Mouse (Mus musculus) midbrain, postnatal 0 days (tissue): Measurements from ENCODE around the gene Abcd2. TPM values are rescaled to one million over a fixed set of nuclear protein-coding genes. Genes with fewer than 3 reads are reported as not detected.

Experiments used
- ATAC-seq: fragments of 200-750 bp; cut with Nextera tagmentation; 2 replicates; pipeline ENCODE4 v1.8.0; 2017; ENCODE audit warnings: moderate number of reproducible peaks, mild to moderate bottlenecking, moderate TSS enrichment, moderate library complexity; ENCODE audit not compliant: low FRiP score
- DNase-seq: peaks from one replicate; pipeline ENCODE4 v3.0.0-alpha.2; 2015; ENCODE audit warnings: low spot score
- H3K27ac ChIP-seq: fragments of 300-500 bp; sonication (generic); 2 replicates; pipeline ENCODE4 v1.5.1; 2014; ENCODE audit warnings: low read depth, mild to moderate bottlenecking, low read length, mixed read lengths
- H3K27me3 ChIP-seq: fragments of 300-500 bp; sonication (generic); 2 replicates; pipeline ENCODE4 v1.6.1; 2014; ENCODE audit warnings: low read length, control low read depth, mixed read lengths; ENCODE audit not compliant: insufficient read depth
- H3K36me3 ChIP-seq: fragments of 300-500 bp; sonication (generic); 2 replicates; pipeline ENCODE4 v1.6.1; 2014; ENCODE audit warnings: low read length, control low read depth, mixed read lengths; ENCODE audit not compliant: insufficient read depth
- H3K4me1 ChIP-seq: fragments of 300-500 bp; sonication (generic); 2 replicates; pipeline ENCODE4 v1.6.1; 2014; ENCODE audit warnings: mild to moderate bottlenecking, control low read depth, antibody characterized with exemption, low read length, mixed read lengths; ENCODE audit not compliant: insufficient read depth
- H3K4me2 ChIP-seq: fragments of 300-500 bp; sonication (generic); 2 replicates; pipeline ENCODE4 v1.6.1; 2014; ENCODE audit warnings: low read depth, mild to moderate bottlenecking, low read length, mixed read lengths; ENCODE audit not compliant: poor library complexity, severe bottlenecking
- H3K4me3 ChIP-seq: fragments of 300-500 bp; sonication (generic); 2 replicates; pipeline ENCODE4 v1.5.1; 2014; ENCODE audit warnings: low read depth, mild to moderate bottlenecking, low read length, moderate library complexity
- H3K9ac ChIP-seq: fragments of 300-500 bp; sonication (generic); replicated peaks from 2 replicates; pipeline ENCODE4 v1.6.1; 2014; ENCODE audit warnings: mild to moderate bottlenecking, low read length, moderate library complexity, mixed read lengths; ENCODE audit not compliant: poor library complexity, severe bottlenecking
- H3K9me3 ChIP-seq: fragments of 300-500 bp; sonication (generic); 2 replicates; pipeline ENCODE4 v1.6.1; 2016; ENCODE audit warnings: low read length, control low read depth
- CTCF ChIP-seq: IDR thresholded peaks from 2 replicates; pipeline ENCODE4 v1.5.1; 2016; ENCODE audit warnings: antibody characterized with exemption, mild to moderate bottlenecking
- WGBS: fragments of 180-500 bp; shearing (Covaris S2); extraction: QIAGEN DNeasy Blood & Tissue Kit; methylation state at CpG from one replicate; pipeline ENCODE4 v1.1.7; 2014; 5-methylcytosine and 5-hydroxymethylcytosine counted together
- polyA plus RNA-seq: library from polyadenylated mRNA; unstranded; fragments of >200 nt; fragmentation: Nextera tagmentation; extraction: Ambion mirVana; gene quantifications from 2 replicates; pipeline ENCODE4 v1.2.1, GENCODE M21; 2015
- total RNA-seq: library from RNA; depleted of rRNA; stranded (reverse); fragments of >200 nt; gene quantifications from 2 replicates; pipeline ENCODE4 v1.2.3, GENCODE M21; 2014

Gene Abcd2
- total and polyA plus RNA-seq, 2 experiments from 2014 or later = 4.9 to 7.2 TPM

GRCm38 (mm10) chr15:91167850-91168562 is 23.6 kb downstream of the Abcd2 start:
- ATAC-seq = no peak
- Histone ChIP-seq H3K27ac (no peak overlapping the region), H3K4me3 (no peak overlapping the region), H3K27me3 (no peaks in the 10 kb centered on the region), H3K9ac (no peak overlapping the region), H3K4me1 (no peaks in the 10 kb centered on the region), H3K9me3 (no peaks in the 10 kb centered on the region), H3K36me3 (no peaks in the 10 kb centered on the region), H3K4me2 (no peak overlapping the region)
- no peak for TF ChIP-seq CTCF
- 93% methylated on average over 13 of the region's 13 CpGs for WGBS
- no peak for DNase-seq

- H3K9ac ChIP-seq = no peak overlapping the region
- no peaks in the 10 kb centered on the region for H3K27me3 ChIP-seq
- no peak overlapping the region for H3K4me2 ChIP-seq
- peak; percentile 76 for TF ChIP-seq CTCF
- no peaks in the 10 kb centered on the region for H3K4me1 ChIP-seq
- no peak overlapping the region for H3K4me3 ChIP-seq
- 4% methylated on average over 5 of the region's 5 CpGs for WGBS
- no peak overlapping the region for H3K27ac ChIP-seq
- peak; percentile 72 for DNase-seq
- H3K9me3 ChIP-seq = no peaks in the 10 kb centered on the region
- H3K36me3 ChIP-seq = no peaks in the 10 kb centered on the region
- ATAC-seq = no peak
Measured at GRCm38 (mm10) chr15:91165021-91165420, 26.6 kb downstream of the Abcd2 start.

- Histone ChIP-seq H3K27ac (no peak overlapping the region), H3K27me3 (no peaks in the 10 kb centered on the region), H3K9me3 (no peaks in the 10 kb centered on the region), H3K4me3 (no peak overlapping the region), H3K36me3 (no peaks in the 10 kb centered on the region), H3K4me1 (no peaks in the 10 kb centered on the region), H3K9ac (no peak overlapping the region), H3K4me2 (no peak overlapping the region)
- DNase-seq = no peak
- 83% methylated on average over 2 of the region's 2 CpGs for WGBS
- TF ChIP-seq CTCF = no peak
- no peak for ATAC-seq
Measured at GRCm38 (mm10) chr15:91163454-91163853, 28.1 kb downstream of the Abcd2 start.

DNA sequence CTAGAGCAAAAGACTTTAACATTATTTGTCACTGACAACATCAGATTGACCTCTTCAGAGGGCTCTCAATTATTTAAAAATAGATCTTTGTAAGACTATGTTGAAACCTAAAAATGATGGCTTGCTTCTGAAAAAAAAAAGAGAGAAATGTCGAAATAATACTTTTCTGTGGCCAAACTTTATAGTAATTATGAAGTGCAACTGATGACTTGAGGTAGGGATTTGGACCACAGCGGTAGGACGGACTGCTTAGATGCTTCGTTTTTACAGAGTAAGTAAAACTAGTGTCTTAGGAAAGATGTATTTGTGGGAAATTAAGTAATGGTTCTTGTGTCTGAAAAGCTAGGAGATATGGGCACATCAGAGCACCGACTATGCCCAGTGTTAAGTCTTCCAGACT is 30.4 kb downstream of the Abcd2 start:
- ATAC-seq (no peak), DNase-seq (no peak)
- WGBS = 94% methylated on average over 5 of the region's 5 CpGs
- no peaks in the 10 kb centered on the region for H3K4me1 ChIP-seq
- H3K9ac ChIP-seq = no peak overlapping the region
- H3K4me3 ChIP-seq = no peak overlapping the region
- no peak for TF ChIP-seq CTCF
- no peaks in the 10 kb centered on the region for H3K9me3 ChIP-seq
- H3K27me3 ChIP-seq = no peaks in the 10 kb centered on the region
- no peaks in the 10 kb centered on the region for H3K36me3 ChIP-seq
- no peak overlapping the region for H3K4me2 ChIP-seq
- no peak overlapping the region for H3K27ac ChIP-seq

DNA sequence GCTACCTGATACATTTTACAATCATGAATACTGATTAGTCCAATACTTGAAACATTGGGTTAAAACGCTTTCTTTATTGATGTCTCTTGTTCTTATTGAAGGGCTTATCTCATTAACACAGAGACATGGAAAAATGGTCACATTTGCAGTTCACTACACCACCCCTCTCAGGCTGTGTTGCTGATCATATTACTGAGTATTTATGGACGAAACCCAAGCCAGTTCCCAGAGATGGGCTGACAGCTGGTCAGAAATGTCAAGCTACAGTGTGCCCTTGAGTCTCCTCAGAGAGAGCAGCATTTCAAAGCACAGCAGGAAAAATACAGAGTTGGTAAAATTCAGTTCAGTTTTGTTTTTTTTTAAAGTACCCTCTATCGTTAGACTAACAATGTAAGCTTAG is 38.3 kb downstream of the Abcd2 start:
- Histone ChIP-seq H3K27me3 (no peaks in the 10 kb centered on the region), H3K27ac (no peak overlapping the region), H3K9ac (no peak overlapping the region), H3K9me3 (no peaks in the 10 kb centered on the region), H3K4me2 (no peak overlapping the region), H3K36me3 (no peaks in the 10 kb centered on the region), H3K4me1 (no peaks in the 10 kb centered on the region), H3K4me3 (no peak overlapping the region)
- DNase-seq = no peak
- no peak for TF ChIP-seq CTCF
- no peak for ATAC-seq
- WGBS = 63% methylated on average over 3 of the region's 3 CpGs

DNA sequence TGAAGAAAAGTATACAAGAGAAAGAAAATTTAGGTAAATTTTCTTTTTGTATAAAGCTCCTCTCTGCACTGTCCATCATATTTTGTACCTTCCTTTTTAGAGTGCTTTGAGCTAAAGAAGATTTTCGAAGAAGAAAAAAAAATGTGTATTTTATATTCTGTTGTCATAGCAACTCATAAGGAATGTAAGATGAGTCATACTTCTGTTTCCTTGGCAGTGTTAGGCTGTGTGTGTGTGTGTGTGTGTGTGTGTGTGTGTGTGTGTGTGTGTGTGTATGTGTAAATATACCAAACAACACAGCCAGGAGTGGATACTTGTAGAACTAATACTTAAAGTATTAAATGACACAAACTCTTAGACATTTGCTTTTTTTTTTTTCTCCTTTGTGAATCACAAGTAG is 39.0 kb downstream of the Abcd2 start:
- H3K27ac ChIP-seq = no peak overlapping the region
- ATAC-seq (0 out of 2 replicates have a peak, but pooled peaks have one; percentile 38), DNase-seq (no peak)
- H3K9ac ChIP-seq = no peak overlapping the region
- TF ChIP-seq CTCF = no peak
- H3K36me3 ChIP-seq = no peaks in the 10 kb centered on the region
- H3K4me2 ChIP-seq = no peak overlapping the region
- 25% methylated on average over 1 of the region's 1 CpGs for WGBS
- H3K9me3 ChIP-seq = no peaks in the 10 kb centered on the region
- H3K4me1 ChIP-seq = no peaks in the 10 kb centered on the region
- no peak overlapping the region for H3K4me3 ChIP-seq
- H3K27me3 ChIP-seq = no peaks in the 10 kb centered on the region
